Mouse (Mus musculus) cortical plate, adult 2 months (tissue): ENCODE data around the gene Meioc.

Experiments
- CTCF ChIP-seq: fragments of 200-500 bp; IDR thresholded peaks from 2 replicates; pipeline ENCODE4 v1.5.1; 2011; ENCODE audit warnings: mild to moderate bottlenecking, control low read depth, low read length; ENCODE audit not compliant: insufficient read depth; ENCODE audit errors: extremely low read depth
- POLR2A ChIP-seq: fragments of 200-500 bp; IDR thresholded peaks from 2 replicates; pipeline ENCODE4 v1.6.1; 2011; ENCODE audit warnings: mild to moderate bottlenecking, low read length, control low read depth; ENCODE audit not compliant: insufficient read depth; ENCODE audit errors: extremely low read depth

- TF ChIP-seq POLR2A (no peak), CTCF (no peak)
Observed at GRCm38 (mm10) chr11:102630731-102631130, 32.8 kb upstream of the Meioc start.
